Mouse (Mus musculus) CH12.LX (cell line): ENCODE data around the gene Samd13.

Experiments used
- GABPA ChIP-seq: IDR thresholded peaks from 2 replicates; pipeline ENCODE4 v1.6.1; 2012; ENCODE audit warnings: low read depth, low read length, improper control_type of control experiment, inconsistent platforms; ENCODE audit not compliant: insufficient replicate concordance
- POLR2A ChIP-seq: IDR thresholded peaks from 2 replicates; pipeline ENCODE4 v1.6.1; 2011; ENCODE audit warnings: low read depth, mild to moderate bottlenecking, improper control_type of control experiment, low read length
- SIN3A ChIP-seq: IDR thresholded peaks from 2 replicates; pipeline ENCODE4 v1.6.1; 2012; ENCODE audit warnings: low read length, improper control_type of control experiment, inconsistent platforms

- TF ChIP-seq POLR2A (no peak), SIN3A (no peak), GABPA (no peak)
Observed at GRCm38 (mm10) chr3:146649311-146649894, 36.0 kb downstream of the Samd13 start.
